Mouse (Mus musculus) heart, adult 2 months (tissue): ENCODE results near the gene Nos1ap.

Experiments used
- CTCF ChIP-seq: fragments of 200-600 bp; IDR thresholded peaks from 2 replicates; pipeline ENCODE4 v1.8.1; 2022; ENCODE audit warnings: antibody characterized with exemption, mild to moderate bottlenecking, moderate library complexity
- POLR2A ChIP-seq: fragments of 200-500 bp; IDR thresholded peaks from 2 replicates; pipeline ENCODE4 v1.6.1; 2011; ENCODE audit warnings: mild to moderate bottlenecking, low read depth, low read length, control low read depth; ENCODE audit not compliant: insufficient read depth

DNA sequence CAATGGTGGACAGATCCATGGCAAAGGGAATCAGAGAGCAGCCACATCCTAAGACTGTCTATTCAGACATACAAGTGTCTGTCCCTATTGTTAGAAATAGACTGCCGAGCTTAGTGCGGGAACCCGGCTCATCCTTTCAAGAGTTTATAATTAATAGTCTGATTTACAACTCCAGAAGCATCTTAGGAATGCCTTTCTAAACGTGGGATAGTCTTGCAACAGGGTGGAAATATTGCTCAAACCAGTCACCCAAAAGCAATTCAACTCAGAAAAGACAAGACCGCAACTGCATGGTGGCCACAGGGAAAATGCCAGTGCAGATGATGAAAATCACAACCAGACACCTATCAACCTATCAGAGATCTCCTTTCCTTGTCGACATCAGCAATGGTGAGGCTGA lies 173.5 kb downstream of the Nos1ap start:
- no peak for TF ChIP-seq CTCF
- no peak for TF ChIP-seq POLR2A
